Mouse (Mus musculus): ENCODE measurements around the gene Igsf9.

DNA sequence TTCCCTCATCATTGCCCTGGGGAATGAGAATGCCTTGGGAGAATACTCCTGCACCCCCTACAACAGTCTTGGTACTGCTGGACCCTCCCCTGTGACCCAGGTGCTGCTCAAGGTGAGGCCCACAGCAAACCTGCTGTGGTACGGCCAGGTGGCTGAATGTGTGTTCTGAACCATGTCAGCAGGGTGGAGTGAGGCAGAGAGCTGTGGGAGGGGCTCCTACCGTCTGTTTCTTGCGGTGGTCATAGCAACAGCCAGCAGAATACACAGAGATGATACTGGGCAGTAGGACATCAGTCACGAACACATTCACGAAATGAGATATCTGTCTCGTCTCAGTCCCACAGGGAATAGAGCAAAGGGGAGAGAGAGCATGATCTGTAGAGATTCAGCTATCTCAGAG lies 11.9 kb downstream of the Igsf9 start:
- TF ChIP-seq TCF12 (IDR thresholded peaks at IDR 0.05; ENCODE audit: insufficient read depth, poor library complexity, severe bottlenecking) (no peak), POLR2AphosphoS2 (IDR thresholded peaks at IDR 0.05; ENCODE audit: insufficient read length, low read depth) (no peak), POLR2A (IDR thresholded peaks at IDR 0.05; ENCODE audit: insufficient read length, low read depth) (no peak), MAX (IDR thresholded peaks at IDR 0.05; ENCODE audit: low read depth) (no peak), USF1 (IDR thresholded peaks at IDR 0.05; ENCODE audit: low read depth) (no peak), MYOG (IDR thresholded peaks at IDR 0.05; ENCODE audit: control insufficient read depth in 1 of 3, insufficient read depth in 1 of 3, insufficient read length in 2 of 3, low read depth in 2 of 3) (no peak), MYOD1 (IDR thresholded peaks at IDR 0.05; ENCODE audit: control insufficient read depth in 1 of 3, insufficient read length in 2 of 3, low read depth in 2 of 3) (no peak), TCF3 (IDR thresholded peaks at IDR 0.05; ENCODE audit: insufficient read length, low read depth) (no peak), E2F4 (IDR thresholded peaks at IDR 0.05; ENCODE audit: insufficient read depth) (no peak), REST (IDR thresholded peaks at IDR 0.05; ENCODE audit: insufficient read depth, insufficient read length) (no peak), CEBPB (IDR thresholded peaks at IDR 0.05; ENCODE audit: insufficient read depth, poor library complexity, severe bottlenecking) (no peak)
